Mouse (Mus musculus) limb, embryonic 13.5 days (tissue): ENCODE data around the gene Mfap2. TPM values are rescaled to one million over a fixed set of nuclear protein-coding genes. Genes with fewer than 3 reads are reported as not detected.

Experiments
- ATAC-seq: fragments of 200-750 bp; cut with Nextera tagmentation; 2 replicates; pipeline ENCODE4 v1.8.0; 2017; ENCODE audit warnings: low read depth, moderate number of reproducible peaks, moderate TSS enrichment; ENCODE audit not compliant: low FRiP score
- H3K27ac ChIP-seq: fragments of 300-500 bp; sonication (generic); 2 replicates; pipeline ENCODE4 v1.5.1; 2015; ENCODE audit warnings: inconsistent platforms, mild to moderate bottlenecking, moderate library complexity
- H3K27me3 ChIP-seq: fragments of 300-500 bp; sonication (generic); 2 replicates; pipeline ENCODE4 v1.6.1; 2015; ENCODE audit warnings: mild to moderate bottlenecking, inconsistent platforms
- H3K36me3 ChIP-seq: fragments of 300-500 bp; sonication (generic); 2 replicates; pipeline ENCODE4 v1.6.1; 2015; ENCODE audit warnings: inconsistent platforms, mild to moderate bottlenecking, moderate library complexity
- H3K4me1 ChIP-seq: fragments of 300-500 bp; sonication (generic); 2 replicates; pipeline ENCODE4 v1.6.1; 2015; ENCODE audit warnings: inconsistent platforms
- H3K4me2 ChIP-seq: fragments of 300-500 bp; sonication (generic); replicated peaks from 2 replicates; pipeline ENCODE4 v1.6.1; 2015; ENCODE audit warnings: inconsistent platforms, mild to moderate bottlenecking, moderate library complexity
- H3K4me3 ChIP-seq: fragments of 300-500 bp; sonication (generic); 2 replicates; pipeline ENCODE4 v1.5.1; 2015; ENCODE audit warnings: moderate library complexity, mild to moderate bottlenecking, inconsistent platforms
- H3K9ac ChIP-seq: fragments of 300-500 bp; sonication (generic); 2 replicates; pipeline ENCODE4 v1.6.1; 2015; ENCODE audit warnings: mild to moderate bottlenecking, inconsistent platforms
- H3K9me3 ChIP-seq: fragments of 300-500 bp; sonication (generic); 2 replicates; pipeline ENCODE4 v1.6.1; 2016; ENCODE audit warnings: inconsistent platforms
- WGBS: fragments of 180-500 bp; shearing (Covaris S2); methylation state at CpG from one replicate; pipeline ENCODE4 v1.1.7; 2015; 5-methylcytosine and 5-hydroxymethylcytosine counted together
- polyA plus RNA-seq: library from polyadenylated mRNA; unstranded; fragments of >200 nt; fragmentation: Nextera tagmentation; extraction: Ambion mirVana; gene quantifications from 2 replicates; pipeline ENCODE4 v1.2.1, GENCODE M21; 2015

Mfap2 gene
- polyA plus RNA-seq, 1 experiment from 2014 or later: 757 TPM

GRCm38 (mm10) chr4:140977278-140977677, 32.9 kb upstream of the Mfap2 start:
- H3K9ac ChIP-seq: no peak overlapping the region
- peaks cover 86% of the 10 kb centered on the region for H3K36me3 ChIP-seq
- H3K4me1 ChIP-seq: no peaks in the 10 kb centered on the region
- peaks cover 11% of the 10 kb centered on the region for H3K9me3 ChIP-seq
- H3K27me3 ChIP-seq: no peaks in the 10 kb centered on the region
- H3K4me2 ChIP-seq: no peak overlapping the region
- no peak for ATAC-seq
- WGBS: 78% methylated on average over 10 of the region's 10 CpGs
- H3K4me3 ChIP-seq: no peak overlapping the region
- no peak overlapping the region for H3K27ac ChIP-seq

- WGBS: 91% methylated on average over 14 of the region's 14 CpGs
- no peak for ATAC-seq
- H3K36me3 ChIP-seq: peaks cover 78% of the 10 kb centered on the region
- H3K4me3 ChIP-seq: no peak overlapping the region
- no peak overlapping the region for H3K27ac ChIP-seq
- H3K4me2 ChIP-seq: no peak overlapping the region
- peaks cover 11% of the 10 kb centered on the region for H3K9me3 ChIP-seq
- H3K9ac ChIP-seq: no peak overlapping the region
- H3K27me3 ChIP-seq: no peaks in the 10 kb centered on the region
- H3K4me1 ChIP-seq: peaks cover 4% of the 10 kb centered on the region
Observed at GRCm38 (mm10) chr4:140977886-140978692, 32.1 kb upstream of the Mfap2 start.

- Histone ChIP-seq H3K4me2 (no peak overlapping the region), H3K36me3 (peaks cover 43% of the 10 kb centered on the region), H3K9me3 (peaks cover 11% of the 10 kb centered on the region), H3K4me3 (no peak overlapping the region), H3K27me3 (no peaks in the 10 kb centered on the region), H3K9ac (no peak overlapping the region), H3K27ac (no peak overlapping the region), H3K4me1 (peaks cover 16% of the 10 kb centered on the region)
- WGBS: 85% methylated on average over 2 of the region's 2 CpGs
- ATAC-seq: no peak
Observed at GRCm38 (mm10) chr4:140981605-140982004, 28.6 kb upstream of the Mfap2 start.

GRCm38 (mm10) chr4:140982808-140983207, 27.4 kb upstream of the Mfap2 start:
- no peak overlapping the region for H3K4me2 ChIP-seq
- H3K4me1 ChIP-seq: peaks cover 24% of the 10 kb centered on the region
- peaks cover 11% of the 10 kb centered on the region for H3K9me3 ChIP-seq
- H3K27me3 ChIP-seq: no peaks in the 10 kb centered on the region
- H3K4me3 ChIP-seq: no peak overlapping the region
- peak overlapping the region; percentile 24; the same call in 1 of the 2 replicates for H3K27ac ChIP-seq
- WGBS: 55% methylated on average over 4 of the region's 4 CpGs
- no peak for ATAC-seq
- H3K9ac ChIP-seq: peak overlapping the region; percentile 45; the same call in 1 of the 2 replicates
- peaks cover 31% of the 10 kb centered on the region for H3K36me3 ChIP-seq

GRCm38 (mm10) chr4:140983442-140983841, 26.8 kb upstream of the Mfap2 start:
- no peak for ATAC-seq
- Histone ChIP-seq H3K27me3 (no peaks in the 10 kb centered on the region), H3K27ac (peak overlapping the region; percentile 24; the same call in 1 of the 2 replicates), H3K36me3 (peaks cover 24% of the 10 kb centered on the region), H3K4me1 (peaks cover 30% of the 10 kb centered on the region), H3K9me3 (peaks cover 11% of the 10 kb centered on the region), H3K9ac (peak overlapping the region; percentile 45), H3K4me3 (no peak overlapping the region), H3K4me2 (no peak overlapping the region)
- 10% methylated on average over 9 of the region's 9 CpGs for WGBS

- peaks cover 15% of the 10 kb centered on the region for H3K36me3 ChIP-seq
- H3K4me1 ChIP-seq: peaks cover 36% of the 10 kb centered on the region
- H3K4me3 ChIP-seq: no peak overlapping the region
- no peak overlapping the region for H3K4me2 ChIP-seq
- H3K27ac ChIP-seq: no peak overlapping the region
- peaks cover 11% of the 10 kb centered on the region for H3K9me3 ChIP-seq
- H3K27me3 ChIP-seq: no peaks in the 10 kb centered on the region
- H3K9ac ChIP-seq: no peak overlapping the region
- ATAC-seq: no peak
- WGBS: 83% methylated on average over 6 of the region's 6 CpGs
Observed at GRCm38 (mm10) chr4:140984544-140984943, 25.7 kb upstream of the Mfap2 start.

GRCm38 (mm10) chr4:140986024-140986710, 24.1 kb upstream of the Mfap2 start:
- ATAC-seq: no peak; the same call in 1 of the 2 replicates
- peak overlapping the region; percentile 89 for H3K4me3 ChIP-seq

GRCm38 (mm10) chr4:140986711-140987395, 23.4 kb upstream of the Mfap2 start, which contains the start of gene Atp13a2:
Gene Atp13a2, plus strand, starts transcription at chr4:140986873.
- no peaks in the 10 kb centered on the region for H3K27me3 ChIP-seq
- WGBS: under 1% methylated on average over 42 of the region's 58 CpGs
- no peaks in the 10 kb centered on the region; the same call in 1 of the 2 replicates for H3K9me3 ChIP-seq
- peaks cover 8% of the 10 kb centered on the region; the same call in 1 of the 2 replicates for H3K36me3 ChIP-seq
- peak within 1 kb of the TSS; percentile 89 for H3K4me3 ChIP-seq
- peak within 1 kb of the TSS; percentile 90 for H3K9ac ChIP-seq
- ATAC-seq: peak; percentile 91
- no peak within 1 kb of the TSS for H3K27ac ChIP-seq
- peaks cover 36% of the 10 kb centered on the region for H3K4me1 ChIP-seq
- H3K4me2 ChIP-seq: peak within 1 kb of the TSS; percentile 89

More at GRCm38 (mm10) chr4:140986024-140986710, 24.1 kb upstream of the Mfap2 start:
- H3K9me3 ChIP-seq: peaks cover 6% of the 10 kb centered on the region
- peaks cover 36% of the 10 kb centered on the region for H3K4me1 ChIP-seq
- H3K36me3 ChIP-seq: peaks cover 6% of the 10 kb centered on the region; the same call in 1 of the 2 replicates
- 26% methylated on average over 15 of the region's 15 CpGs for WGBS
- no peaks in the 10 kb centered on the region for H3K27me3 ChIP-seq
- peak overlapping the region; percentile 90 for H3K9ac ChIP-seq
- peak overlapping the region; percentile 89 for H3K4me2 ChIP-seq
- no peak overlapping the region for H3K27ac ChIP-seq

GRCm38 (mm10) chr4:140987476-140987875, 22.7 kb upstream of the Mfap2 start:
- ATAC-seq: no peak
- Histone ChIP-seq H3K4me2 (peak overlapping the region; percentile 89), H3K9me3 (no peaks in the 10 kb centered on the region), H3K27me3 (no peaks in the 10 kb centered on the region), H3K27ac (no peak overlapping the region), H3K4me3 (peak overlapping the region; percentile 89), H3K36me3 (peaks cover 14% of the 10 kb centered on the region), H3K9ac (peak overlapping the region; percentile 90), H3K4me1 (peaks cover 36% of the 10 kb centered on the region)
- WGBS: 30% methylated on average over 7 of the region's 7 CpGs

GRCm38 (mm10) chr4:140988706-140989290, 21.4 kb upstream of the Mfap2 start:
- H3K27ac ChIP-seq: no peak overlapping the region
- 0 out of 2 replicates have a peak overlapping the region, but pooled peaks have one; percentile 89 for H3K4me2 ChIP-seq
- no peaks in the 10 kb centered on the region for H3K27me3 ChIP-seq
- peaks cover 25% of the 10 kb centered on the region for H3K4me1 ChIP-seq
- H3K9ac ChIP-seq: 0 out of 2 replicates have a peak overlapping the region, but pooled peaks have one; percentile 39
- no peaks in the 10 kb centered on the region for H3K9me3 ChIP-seq
- WGBS: 60% methylated on average over 7 of the region's 7 CpGs
- H3K4me3 ChIP-seq: no peak overlapping the region
- peaks cover 27% of the 10 kb centered on the region for H3K36me3 ChIP-seq
- no peak for ATAC-seq

GRCm38 (mm10) chr4:140989447-140989846, 20.8 kb upstream of the Mfap2 start:
- Histone ChIP-seq H3K27ac (no peak overlapping the region), H3K9me3 (no peaks in the 10 kb centered on the region), H3K9ac (peak overlapping the region; percentile 39; the same call in 1 of the 2 replicates), H3K27me3 (no peaks in the 10 kb centered on the region), H3K4me2 (no peak overlapping the region), H3K4me3 (no peak overlapping the region), H3K36me3 (peaks cover 33% of the 10 kb centered on the region), H3K4me1 (peaks cover 25% of the 10 kb centered on the region)
- 90% methylated on average over 14 of the region's 14 CpGs for WGBS
- ATAC-seq: no peak
